ENCODE assay signal across 8 mouse cellular contexts in the genomic region with DNA sequence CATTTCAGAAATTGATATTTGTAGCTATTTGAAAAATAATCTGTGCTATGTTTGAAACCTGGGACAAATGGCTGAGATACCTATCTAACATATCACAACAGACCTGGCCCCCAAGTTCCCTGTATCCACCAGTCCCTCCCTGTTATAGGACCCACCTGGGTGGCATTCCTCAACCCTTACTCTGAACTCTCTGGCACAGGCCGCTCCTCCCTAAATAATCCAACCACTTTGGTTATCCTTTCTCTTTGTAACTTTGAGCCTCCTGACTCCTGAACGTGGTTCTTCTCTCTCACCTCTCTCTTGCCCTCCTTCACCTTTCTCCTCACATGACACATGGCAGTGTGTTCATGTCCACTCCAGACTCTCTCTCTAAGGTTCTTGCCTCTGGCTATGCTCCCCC. TPM values are rescaled to one million over a fixed set of nuclear protein-coding genes. Genes with fewer than 3 reads are reported as not detected.
DNase-seq lines count a peak whose midpoint lies in the region; ATAC-seq and TF ChIP-seq lines count a peak whose summit lies in the region.
"Not testable (repeated sequence)": the region's sequence is repeated elsewhere in the genome, so short reads cannot be mapped to it uniquely, and the experiment has no call there.

No protein-coding gene starts in this region.

- H3K27ac ChIP-seq in forebrain, embryonic 13.5 days; limb, embryonic 13.5 days: not testable (repeated sequence)
- H3K27ac ChIP-seq in heart, embryonic 13.5 days (replicated peaks): peak overlapping the region; percentile 6
- 0 out of 2 replicates have a peak overlapping the region, but pooled peaks have one; percentile 2 for H3K27ac ChIP-seq in intestine, postnatal 0 days (ENCODE audit: low read depth, low read length)
- 0 out of 2 replicates have a peak overlapping the region, but pooled peaks have one; percentile 1 for H3K27ac ChIP-seq in midbrain, embryonic 12.5 days (replicated peaks)

- peak; percentile 10 for DNase-seq in A20 (ENCODE audit: low read depth, low spot score)
- DNase-seq in c-Kit-negative CD71-positive TER-119-positive erythroid progenitor cells, embryonic 14.5 days (ENCODE audit: low read depth, low spot score): peak; percentile 9
- DNase-seq in splenic B cell, adult 2 months (ENCODE audit: low read depth, low spot score): peak; percentile 25

- TF ChIP-seq CTCF in intestine, postnatal 0 days (IDR thresholded peaks at IDR 0.05; ENCODE audit: low read depth): not testable (repeated sequence)

- not testable (repeated sequence) for H3K4me2 ChIP-seq in forebrain, embryonic 13.5 days; heart, embryonic 13.5 days; intestine, postnatal 0 days (replicated peaks; ENCODE audit: low read depth); limb, embryonic 13.5 days (replicated peaks); midbrain, embryonic 12.5 days (replicated peaks)

- H3K4me3 ChIP-seq in forebrain, embryonic 13.5 days; heart, embryonic 13.5 days; intestine, postnatal 0 days (ENCODE audit: low read depth, low read length); limb, embryonic 13.5 days; midbrain, embryonic 12.5 days: not testable (repeated sequence)

- 0 out of 2 replicates have a peak, but pooled peaks have one; percentile 31 for ATAC-seq in forebrain, embryonic 13.5 days
- ATAC-seq in heart, embryonic 13.5 days (ENCODE audit: extremely low read depth, insufficient number of reproducible peaks, low FRiP score, low TSS enrichment); intestine, postnatal 0 days: not testable (repeated sequence)
- 0 out of 2 replicates have a peak, but pooled peaks have one; percentile 6 for ATAC-seq in limb, embryonic 13.5 days (ENCODE audit: low FRiP score, low read depth)
- peak; percentile 28; the same call in 1 of the 2 replicates for ATAC-seq in midbrain, embryonic 12.5 days (ENCODE audit: low FRiP score, low read depth)

- H3K36me3 ChIP-seq in forebrain, embryonic 13.5 days (ENCODE audit: poor library complexity, severe bottlenecking): peaks cover 46% of the 10 kb centered on the region
- peaks cover 33% of the 10 kb centered on the region for H3K36me3 ChIP-seq in heart, embryonic 13.5 days
- not testable (repeated sequence) for H3K36me3 ChIP-seq in intestine, postnatal 0 days (ENCODE audit: control insufficient read depth, insufficient read depth); splenic B cell, adult 2 months (ENCODE audit: control insufficient read depth, insufficient read depth, low read length, poor library complexity, severe bottlenecking)
- peaks cover 21% of the 10 kb centered on the region for H3K36me3 ChIP-seq in limb, embryonic 13.5 days
- H3K36me3 ChIP-seq in midbrain, embryonic 12.5 days: peaks cover 37% of the 10 kb centered on the region; the same call in 1 of the 2 replicates

- H3K9me3 ChIP-seq in forebrain, embryonic 13.5 days (replicated peaks): peaks cover 53% of the 10 kb centered on the region
- H3K9me3 ChIP-seq in heart, embryonic 13.5 days: peaks cover 50% of the 10 kb centered on the region
- not testable (repeated sequence) for H3K9me3 ChIP-seq in intestine, postnatal 0 days (ENCODE audit: control insufficient read depth)
- peaks cover 35% of the 10 kb centered on the region; the same call in 1 of the 2 replicates for H3K9me3 ChIP-seq in limb, embryonic 13.5 days
- H3K9me3 ChIP-seq in midbrain, embryonic 12.5 days: peaks cover 36% of the 10 kb centered on the region; the same call in 1 of the 2 replicates

- H3K27me3 ChIP-seq in forebrain, embryonic 13.5 days; heart, embryonic 13.5 days (replicated peaks); intestine, postnatal 0 days (replicated peaks; ENCODE audit: control insufficient read depth, insufficient read depth, low read length); limb, embryonic 13.5 days; midbrain, embryonic 12.5 days; splenic B cell, adult 2 months (ENCODE audit: control insufficient read depth, insufficient read depth, low read length, poor library complexity, severe bottlenecking): not testable (repeated sequence)

- not testable (repeated sequence) for H3K4me1 ChIP-seq in forebrain, embryonic 13.5 days; heart, embryonic 13.5 days; intestine, postnatal 0 days (replicated peaks; ENCODE audit: control insufficient read depth, insufficient read depth, low read length); midbrain, embryonic 12.5 days
- peaks cover 12% of the 10 kb centered on the region for H3K4me1 ChIP-seq in limb, embryonic 13.5 days

- H3K9ac ChIP-seq in forebrain, embryonic 13.5 days; heart, embryonic 13.5 days; intestine, postnatal 0 days (ENCODE audit: low read depth, low read length); limb, embryonic 13.5 days; midbrain, embryonic 12.5 days (replicated peaks): not testable (repeated sequence)

- 76% methylated on average over 2 of the region's 2 CpGs for WGBS in forebrain, embryonic 13.5 days
- 64% methylated on average over 2 of the region's 2 CpGs for WGBS in heart, embryonic 13.5 days
- 58% methylated on average over 2 of the region's 2 CpGs for WGBS in intestine, postnatal 0 days
- 77% methylated on average over 2 of the region's 2 CpGs for WGBS in limb, embryonic 13.5 days
- WGBS in midbrain, embryonic 12.5 days: 77% methylated on average over 2 of the region's 2 CpGs

RNA-seq across cellular contexts. Expression of a gene that starts 37.3 kb away (rescaled TPM):
- polyA plus RNA-seq in forebrain, embryonic 13.5 days (2015; fragmentation: Nextera tagmentation; extraction: Ambion mirVana): 195 and 234 TPM in 2 replicates
- polyA plus RNA-seq in heart, embryonic 13.5 days (2015; fragmentation: Nextera tagmentation; extraction: Ambion mirVana): 101 and 109 TPM in 2 replicates
- polyA plus RNA-seq in intestine, postnatal 0 days (2015; fragmentation: Nextera tagmentation; extraction: Ambion mirVana): 46.8 and 66.4 TPM in 2 replicates
- 209 and 230 TPM in 2 replicates for polyA plus RNA-seq in limb, embryonic 13.5 days (2015; fragmentation: Nextera tagmentation; extraction: Ambion mirVana)
- polyA plus RNA-seq in midbrain, embryonic 12.5 days (2016; fragmentation: Nextera tagmentation; extraction: Ambion mirVana): 187 and 270 TPM in 2 replicates
